Mouse (Mus musculus) stomach, postnatal 0 days (tissue): Measurements from ENCODE around the gene Swi5.

ENCODE experiments used
- CTCF ChIP-seq: IDR thresholded peaks from 2 replicates; pipeline ENCODE4 v1.5.1; 2016; ENCODE audit warnings: antibody characterized with exemption, low read depth, mild to moderate bottlenecking, moderate library complexity
- EP300 ChIP-seq: optimal IDR thresholded peaks from 2 replicates; pipeline ENCODE3; 2016; ENCODE audit warnings: antibody characterized with exemption

DNA sequence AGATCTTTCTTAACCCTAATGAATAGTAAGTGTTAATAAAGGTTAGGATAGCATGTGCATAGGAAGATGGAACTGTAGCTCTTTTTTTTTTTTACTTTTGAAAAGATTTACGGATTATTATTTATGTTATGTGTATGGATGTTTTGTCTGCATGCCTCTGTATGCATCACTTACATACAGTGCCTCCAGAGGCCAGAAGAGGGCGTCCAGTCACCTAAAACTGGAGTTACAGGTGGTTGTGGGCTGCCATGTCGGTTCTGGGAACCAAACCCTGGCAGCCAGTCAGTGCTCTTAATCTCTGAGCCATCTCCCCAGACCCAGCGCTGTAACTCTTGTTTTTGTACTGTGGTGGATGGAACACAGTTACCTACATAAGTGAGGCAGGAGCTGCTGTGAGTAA, 36.4 kb upstream of the Swi5 start:
- TF ChIP-seq CTCF (peak; percentile 23; the same call in 1 of the 2 replicates), EP300 (no peak)
